Mouse (Mus musculus): Measurements from ENCODE around the gene Mri1. TPM values are rescaled to one million over a fixed set of nuclear protein-coding genes. Genes with fewer than 3 reads are reported as not detected.

The Mri1 gene
- polyA plus RNA-seq, 1 experiment from 2014 or later: 61.4 TPM

DNA sequence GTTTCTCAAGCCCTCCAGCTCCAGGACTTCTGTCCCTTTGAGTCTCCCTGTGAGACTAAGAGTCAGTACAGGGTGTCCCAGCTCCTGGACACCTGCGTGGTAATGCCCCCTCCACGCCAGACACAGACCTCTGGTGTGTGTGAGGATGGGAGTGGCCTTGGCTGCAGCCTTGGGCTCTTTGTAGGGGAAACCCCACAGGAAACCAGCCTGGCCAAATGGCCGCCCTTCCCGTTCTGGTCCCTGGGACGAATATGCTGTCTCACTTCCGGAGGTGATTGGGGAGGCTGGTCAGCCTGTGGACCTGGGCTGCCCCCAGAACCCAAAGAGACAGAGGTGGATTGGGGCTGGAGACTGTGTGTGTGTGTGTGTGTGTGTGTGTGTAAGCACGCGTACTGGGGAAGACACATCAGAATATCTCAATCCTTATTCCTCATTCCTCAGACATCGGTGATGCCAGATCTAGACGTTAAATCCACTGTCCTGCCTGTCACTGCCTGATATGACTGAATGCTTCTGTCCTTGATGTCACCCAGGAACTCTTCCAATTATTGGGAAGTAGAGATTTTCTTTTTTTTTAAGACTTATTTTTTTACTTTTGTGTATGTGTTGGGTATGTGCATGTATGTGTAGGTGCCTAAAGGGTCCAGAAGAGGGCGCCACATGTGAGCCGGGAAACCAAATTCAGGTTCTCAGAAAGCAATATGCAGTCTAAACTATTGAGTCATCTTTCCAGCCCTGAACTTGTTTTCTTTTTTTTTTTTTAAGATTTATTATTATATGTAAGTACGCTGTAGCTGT is 53.0 kb downstream of the Mri1 start:
- H3K27ac ChIP-seq (replicated peaks; ENCODE audit: low read depth, low read length): peak overlapping the region; percentile 83
- H3K9ac ChIP-seq (ENCODE audit: low read length): peak overlapping the region; percentile 70
- no peaks in the 10 kb centered on the region for H3K27me3 ChIP-seq (ENCODE audit: control insufficient read depth, insufficient read depth, low read length)
- peak overlapping the region; percentile 94 for H3K4me2 ChIP-seq (ENCODE audit: low read depth, severe bottlenecking)
- peak overlapping the region; percentile 41 for H3K4me3 ChIP-seq (ENCODE audit: low read depth, low read length)
- peak; percentile 51 for DNase-seq (ENCODE audit: low spot score)
- WGBS: 51% methylated on average over 13 of the region's 13 CpGs
- H3K4me1 ChIP-seq (ENCODE audit: control insufficient read depth, insufficient read depth, low read length): peaks cover 43% of the 10 kb centered on the region
- H3K9me3 ChIP-seq (ENCODE audit: control insufficient read depth, low read length): no peaks in the 10 kb centered on the region
- ATAC-seq (ENCODE audit: insufficient number of reproducible peaks, low FRiP score, low TSS enrichment, low read depth): no peak
- H3K36me3 ChIP-seq (ENCODE audit: control insufficient read depth, insufficient read depth, low read length): 0 out of 2 replicates have a peak, but pooled peaks cover 4% of the 10 kb centered on the region

DNA sequence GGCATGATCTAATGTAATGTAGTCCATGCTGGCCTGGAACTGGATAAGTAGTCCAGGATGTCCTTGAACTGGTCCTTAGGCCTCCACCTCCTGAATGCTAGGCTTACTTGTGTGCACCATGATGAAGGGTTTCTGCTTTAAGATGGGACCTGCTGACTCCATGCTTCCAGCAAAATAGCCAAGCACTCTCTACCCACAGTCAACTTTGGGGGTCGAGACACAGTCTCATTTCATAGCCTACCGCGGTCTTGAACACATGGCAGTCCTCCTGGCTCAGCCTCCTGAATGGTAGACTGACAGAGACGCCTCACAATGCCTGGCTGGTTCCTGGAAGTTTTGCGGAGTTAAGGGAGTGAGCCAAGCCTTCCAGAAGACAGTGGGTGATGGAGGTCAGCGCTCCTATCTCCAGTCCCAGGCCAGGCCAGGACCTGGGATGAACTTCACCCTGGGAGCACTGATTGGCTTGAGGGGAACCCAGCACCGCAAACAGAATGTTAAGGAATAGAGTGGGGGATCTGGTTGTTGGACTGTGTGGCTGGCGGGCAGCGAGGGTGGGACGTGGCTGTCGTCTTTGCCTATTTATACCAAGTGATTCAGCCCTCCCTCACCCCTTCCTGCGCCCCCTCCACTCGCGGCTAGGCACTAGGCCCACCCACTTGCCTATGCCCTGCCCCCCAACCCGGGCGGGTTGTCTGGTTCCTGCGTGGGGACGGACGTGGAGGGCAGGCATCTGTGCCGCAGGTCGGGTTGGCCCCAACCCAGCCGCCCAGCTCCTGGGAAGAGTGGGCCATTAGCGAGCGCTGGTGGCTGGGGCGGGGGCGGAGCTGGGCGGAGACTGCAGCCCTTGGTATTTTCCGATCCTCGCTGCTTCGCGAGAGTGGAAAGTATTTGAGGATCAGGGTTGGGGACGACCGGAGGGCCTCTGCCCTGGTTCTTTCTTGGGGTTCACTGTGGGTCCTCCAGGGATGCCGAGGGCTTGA is 53.9 kb downstream of the Mri1 start:
- 10% methylated on average over 34 of the region's 34 CpGs for WGBS
- ATAC-seq (ENCODE audit: insufficient number of reproducible peaks, low FRiP score, low TSS enrichment, low read depth) (peak; percentile 31; the same call in 1 of the 2 replicates), DNase-seq (ENCODE audit: low spot score) (peak; percentile 79)
- no peaks in the 10 kb centered on the region for H3K27me3 ChIP-seq (ENCODE audit: control insufficient read depth, insufficient read depth, low read length)
- H3K4me2 ChIP-seq (ENCODE audit: low read depth, severe bottlenecking): peak overlapping the region; percentile 94
- H3K36me3 ChIP-seq (ENCODE audit: control insufficient read depth, insufficient read depth, low read length): 0 out of 2 replicates have a peak, but pooled peaks cover 2% of the 10 kb centered on the region
- H3K27ac ChIP-seq (replicated peaks; ENCODE audit: low read depth, low read length): peak overlapping the region; percentile 83
- H3K4me1 ChIP-seq (ENCODE audit: control insufficient read depth, insufficient read depth, low read length): peaks cover 46% of the 10 kb centered on the region
- peak overlapping the region; percentile 41 for H3K4me3 ChIP-seq (ENCODE audit: low read depth, low read length)
- no peaks in the 10 kb centered on the region for H3K9me3 ChIP-seq (ENCODE audit: control insufficient read depth, low read length)
- peak overlapping the region; percentile 70 for H3K9ac ChIP-seq (ENCODE audit: low read length)

- Histone ChIP-seq H3K27ac (replicated peaks; ENCODE audit: low read depth, low read length) (no peak overlapping the region), H3K27me3 (ENCODE audit: control insufficient read depth, insufficient read depth, low read length) (no peaks in the 10 kb centered on the region), H3K4me2 (ENCODE audit: low read depth, severe bottlenecking) (peak overlapping the region; percentile 94), H3K4me1 (ENCODE audit: control insufficient read depth, insufficient read depth, low read length) (peaks cover 52% of the 10 kb centered on the region), H3K36me3 (ENCODE audit: control insufficient read depth, insufficient read depth, low read length) (0 out of 2 replicates have a peak, but pooled peaks cover 2% of the 10 kb centered on the region), H3K9me3 (ENCODE audit: control insufficient read depth, low read length) (no peaks in the 10 kb centered on the region), H3K9ac (ENCODE audit: low read length) (no peak overlapping the region), H3K4me3 (ENCODE audit: low read depth, low read length) (no peak overlapping the region)
- DNase-seq (ENCODE audit: low spot score) (no peak), ATAC-seq (ENCODE audit: insufficient number of reproducible peaks, low FRiP score, low TSS enrichment, low read depth) (no peak)
- WGBS: 86% methylated on average over 9 of the region's 9 CpGs
Measured at GRCm38 (mm10) chr8:84202466-84202865, 54.7 kb downstream of the Mri1 start.

DNA sequence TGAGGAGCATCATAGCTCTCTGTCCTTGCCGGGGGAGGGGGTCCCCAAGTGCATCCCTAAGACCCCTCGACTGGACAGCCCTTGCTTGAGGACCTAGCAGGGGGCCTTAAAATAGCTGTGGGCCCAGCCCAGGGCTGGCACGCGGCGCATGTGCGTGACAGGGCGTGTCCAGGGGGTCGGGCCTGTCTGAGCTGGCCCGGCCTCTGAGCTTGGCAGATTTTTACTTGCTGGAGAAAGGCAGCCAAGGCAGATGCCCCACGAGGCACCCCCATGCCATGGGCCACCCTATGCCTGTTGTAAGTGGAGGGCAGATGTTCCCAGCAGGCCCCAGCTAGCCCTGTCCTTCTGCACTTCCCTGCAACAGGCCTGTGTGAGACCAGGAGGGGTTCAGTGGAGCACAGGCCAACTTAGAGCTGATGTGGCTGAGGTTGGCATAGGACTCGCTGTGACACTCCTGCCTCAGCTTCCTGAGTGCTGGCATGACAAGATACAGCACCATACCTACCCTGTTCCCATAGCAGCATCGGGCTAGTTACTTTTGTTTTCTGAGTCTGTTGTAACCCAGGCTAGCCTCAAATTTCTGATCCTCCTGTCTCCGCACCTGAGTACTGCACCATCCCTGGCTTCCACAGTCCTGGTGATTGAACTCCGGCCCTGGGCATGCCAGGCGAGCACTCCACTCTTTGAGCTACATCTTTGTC is 55.4 kb downstream of the Mri1 start:
- WGBS: 57% methylated on average over 15 of the region's 15 CpGs

GRCm38 (mm10) chr8:84200652-84201544 is 56.2 kb downstream of the Mri1 start:
- Histone ChIP-seq H3K9me3 (ENCODE audit: control insufficient read depth, low read length) (no peaks in the 10 kb centered on the region), H3K36me3 (ENCODE audit: control insufficient read depth, insufficient read depth, low read length) (0 out of 2 replicates have a peak, but pooled peaks cover 2% of the 10 kb centered on the region), H3K27me3 (ENCODE audit: control insufficient read depth, insufficient read depth, low read length) (no peaks in the 10 kb centered on the region), H3K9ac (ENCODE audit: low read length) (peak overlapping the region; percentile 78), H3K4me3 (ENCODE audit: low read depth, low read length) (peak overlapping the region; percentile 59), H3K4me1 (ENCODE audit: control insufficient read depth, insufficient read depth, low read length) (peaks cover 52% of the 10 kb centered on the region), H3K4me2 (ENCODE audit: low read depth, severe bottlenecking) (peak overlapping the region; percentile 94), H3K27ac (replicated peaks; ENCODE audit: low read depth, low read length) (peak overlapping the region; percentile 77)
- DNase-seq (ENCODE audit: low spot score) (peak; percentile 77), ATAC-seq (ENCODE audit: insufficient number of reproducible peaks, low FRiP score, low TSS enrichment, low read depth) (no peak)
- 5% methylated on average over 48 of the region's 70 CpGs for WGBS

More for the DNA sequence above, 55.4 kb downstream of the Mri1 start:
- ATAC-seq (ENCODE audit: insufficient number of reproducible peaks, low FRiP score, low TSS enrichment, low read depth) (no peak), DNase-seq (ENCODE audit: low spot score) (no peak)
- Histone ChIP-seq H3K9ac (ENCODE audit: low read length) (peak overlapping the region; percentile 78), H3K27ac (replicated peaks; ENCODE audit: low read depth, low read length) (peak overlapping the region; percentile 77; the same call in 1 of the 2 replicates), H3K4me1 (ENCODE audit: control insufficient read depth, insufficient read depth, low read length) (peaks cover 52% of the 10 kb centered on the region), H3K27me3 (ENCODE audit: control insufficient read depth, insufficient read depth, low read length) (no peaks in the 10 kb centered on the region), H3K9me3 (ENCODE audit: control insufficient read depth, low read length) (no peaks in the 10 kb centered on the region), H3K4me2 (ENCODE audit: low read depth, severe bottlenecking) (peak overlapping the region; percentile 94), H3K4me3 (ENCODE audit: low read depth, low read length) (peak overlapping the region; percentile 59), H3K36me3 (ENCODE audit: control insufficient read depth, insufficient read depth, low read length) (0 out of 2 replicates have a peak, but pooled peaks cover 2% of the 10 kb centered on the region)

DNA sequence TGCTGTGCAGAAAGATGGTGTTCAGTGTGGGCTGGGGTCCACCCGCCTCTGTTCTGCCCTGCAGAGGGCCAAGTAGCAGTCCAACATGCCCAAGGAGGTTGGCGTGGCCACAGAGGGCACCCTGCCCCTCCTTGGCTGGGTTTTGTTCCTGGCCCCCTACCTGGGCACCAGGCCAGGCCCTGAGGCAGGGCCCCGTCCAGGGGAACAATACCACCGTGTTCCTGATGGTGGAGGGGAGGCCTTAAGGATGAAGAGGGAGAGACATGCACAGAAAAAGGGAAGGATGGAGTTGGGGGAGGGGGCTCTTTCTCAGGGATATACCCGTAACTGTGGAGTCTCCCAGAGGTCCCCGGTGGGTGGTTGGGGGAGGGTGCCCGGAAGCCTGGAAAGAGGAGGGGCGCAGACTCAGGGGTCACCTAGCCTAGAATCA is 57.0 kb downstream of the Mri1 start:
- WGBS: 23% methylated on average over 8 of the region's 8 CpGs
- peak overlapping the region; percentile 59 for H3K4me3 ChIP-seq (ENCODE audit: low read depth, low read length)
- no peak for ATAC-seq (ENCODE audit: insufficient number of reproducible peaks, low FRiP score, low TSS enrichment, low read depth)
- 0 out of 2 replicates have a peak, but pooled peaks cover 2% of the 10 kb centered on the region for H3K36me3 ChIP-seq (ENCODE audit: control insufficient read depth, insufficient read depth, low read length)
- H3K4me1 ChIP-seq (ENCODE audit: control insufficient read depth, insufficient read depth, low read length): peaks cover 52% of the 10 kb centered on the region
- peak overlapping the region; percentile 78 for H3K9ac ChIP-seq (ENCODE audit: low read length)
- no peaks in the 10 kb centered on the region for H3K9me3 ChIP-seq (ENCODE audit: control insufficient read depth, low read length)
- H3K4me2 ChIP-seq (ENCODE audit: low read depth, severe bottlenecking): peak overlapping the region; percentile 94
- H3K27me3 ChIP-seq (ENCODE audit: control insufficient read depth, insufficient read depth, low read length): no peaks in the 10 kb centered on the region
- peak overlapping the region; percentile 96 for H3K27ac ChIP-seq (replicated peaks; ENCODE audit: low read depth, low read length)
- peak; percentile 49 for DNase-seq (ENCODE audit: low spot score)

Measured in limb, embryonic 11.5 days (tissue).